Mouse (Mus musculus): Measurements from ENCODE around the gene Taar9. TPM values are rescaled to one million over a fixed set of nuclear protein-coding genes. Genes with fewer than 3 reads are reported as not detected.

Gene Taar9
- not detected for polyA plus RNA-seq (2014; fragmentation: Illumina TruSeq; extraction: RNeasy Lipid Tissue Mini Kit (QIAGEN cat#74804); ENCODE audit: low read depth, low replicate concordance)

DNA sequence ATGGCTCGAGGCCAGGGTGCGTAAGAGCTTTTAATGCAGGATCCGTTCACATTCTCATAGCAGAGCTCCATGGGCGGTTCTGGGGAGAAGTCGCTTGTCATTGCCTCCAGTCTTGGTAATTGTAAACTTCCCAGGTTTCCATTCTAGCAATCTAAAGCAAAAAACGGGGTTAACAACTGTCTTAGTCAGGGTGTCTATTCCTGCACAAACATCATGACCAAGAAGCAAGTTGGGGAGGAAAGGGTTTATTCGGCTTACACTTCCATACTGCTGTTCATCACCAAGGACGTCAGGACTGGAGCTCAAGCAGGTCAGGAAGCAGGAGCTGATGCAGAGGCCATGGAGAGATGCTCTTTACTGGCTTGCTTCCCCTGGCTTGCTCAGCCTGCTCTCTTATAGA is at the start of gene Taar9:
Taar9 (minus strand) TSS at position 101 of the 400 bp plus-strand sequence.

DNA sequence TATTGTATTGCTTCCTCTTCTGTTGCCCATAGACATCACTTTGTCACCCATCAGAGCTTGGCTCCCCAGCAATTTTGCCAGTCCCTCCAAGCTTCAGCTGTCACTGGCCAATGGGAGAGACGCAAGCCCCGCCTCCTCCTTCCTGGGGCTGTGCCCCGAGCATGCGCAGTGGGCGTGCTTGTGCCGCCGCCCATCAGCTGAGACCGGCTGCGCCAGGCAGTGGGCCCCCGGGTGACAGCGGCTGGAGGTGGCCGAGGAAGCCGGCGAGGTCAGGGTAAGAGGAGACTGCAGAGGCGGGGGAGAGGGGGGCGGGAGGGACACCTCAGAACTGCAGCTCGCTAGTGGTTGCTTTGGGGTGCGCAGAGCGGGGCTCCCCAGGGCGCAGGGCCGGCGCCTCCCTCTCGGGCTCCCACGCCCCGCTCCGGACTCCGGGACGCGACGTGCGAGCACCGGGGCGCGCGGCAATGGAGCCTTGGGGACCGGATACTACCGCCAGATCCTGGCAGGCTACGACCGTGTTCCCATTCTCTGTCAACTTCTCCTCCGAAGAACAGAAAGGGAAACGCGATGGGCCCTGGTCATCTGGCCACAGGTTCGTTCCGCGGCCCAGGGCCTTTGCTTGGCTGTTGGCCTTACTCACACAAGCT is 39.9 kb upstream of the Taar9 start, which contains the start of gene Stx7:
Stx7 (plus strand) TSS at position 168 of the 647 bp plus-strand sequence.

GRCm38 (mm10) chr10:24101812-24102211 is 7.5 kb downstream of the Taar9 start, which contains the start of gene Taar8c:
Gene Taar8c, minus strand, starts transcription at chr10:24101912.

DNA sequence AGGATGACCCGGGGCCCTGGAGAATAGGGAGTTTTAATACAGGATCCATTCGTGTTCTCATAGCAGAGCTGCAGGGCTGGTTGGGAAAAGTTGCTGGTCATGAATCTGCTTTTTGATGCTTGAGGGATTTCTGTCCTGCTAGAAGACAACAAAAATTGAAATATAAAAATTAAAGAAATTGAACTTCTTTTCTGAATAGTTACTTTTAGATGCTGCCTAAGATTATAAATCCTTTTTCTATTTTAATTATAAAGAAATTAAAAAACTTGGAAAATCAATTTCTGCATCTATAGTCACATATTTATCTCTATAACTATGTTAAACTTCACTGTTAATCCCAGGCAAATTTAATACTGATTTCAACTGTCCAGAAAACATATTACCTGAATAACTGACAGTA is 17.1 kb downstream of the Taar9 start, which contains the start of gene Taar8b:
Taar8b (minus strand) TSS at position 101 of the 400 bp plus-strand sequence.

DNA sequence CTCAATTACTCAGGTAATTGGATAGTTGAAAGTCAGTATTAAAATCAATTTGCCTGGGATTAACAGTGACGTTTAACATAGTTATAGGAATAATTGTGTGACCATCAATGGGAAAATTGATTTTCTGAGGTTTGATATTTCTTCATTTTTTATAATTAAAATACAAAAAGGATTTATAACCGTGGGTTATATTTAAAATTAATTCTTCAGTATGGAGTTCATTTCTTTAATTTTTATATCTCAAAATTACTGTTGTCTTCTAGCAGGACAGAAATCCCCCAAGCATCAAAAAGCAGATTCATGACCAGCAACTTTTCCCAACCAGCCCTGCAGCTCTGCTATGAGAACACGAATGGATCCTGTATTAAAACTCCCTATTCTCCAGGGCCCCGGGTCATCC is 33.1 kb downstream of the Taar9 start, which contains the start of gene Taar8a:
Taar8a (plus strand) TSS at position 301 of the 400 bp plus-strand sequence.

Other genes with a start within 250 kb of the Taar9 start
- gene Vnn1, start 214.8 kb downstream of the Taar9 start, polyA plus RNA-seq (2014; fragmentation: Illumina TruSeq; extraction: RNeasy Lipid Tissue Mini Kit (QIAGEN cat#74804); ENCODE audit: low read depth, low replicate concordance): 0.55 TPM
- not detected for gene Taar1, start 189.2 kb downstream of the Taar9 start, polyA plus RNA-seq (2014; fragmentation: Illumina TruSeq; extraction: RNeasy Lipid Tissue Mini Kit (QIAGEN cat#74804); ENCODE audit: low read depth, low replicate concordance)
- gene Taar2, start 171.0 kb downstream of the Taar9 start, polyA plus RNA-seq (2014; fragmentation: Illumina TruSeq; extraction: RNeasy Lipid Tissue Mini Kit (QIAGEN cat#74804); ENCODE audit: low read depth, low replicate concordance): not detected
- gene Taar3, start 160.0 kb downstream of the Taar9 start, polyA plus RNA-seq (2014; fragmentation: Illumina TruSeq; extraction: RNeasy Lipid Tissue Mini Kit (QIAGEN cat#74804); ENCODE audit: low read depth, low replicate concordance): not detected
- gene Taar4, start 149.0 kb downstream of the Taar9 start, polyA plus RNA-seq (2014; fragmentation: Illumina TruSeq; extraction: RNeasy Lipid Tissue Mini Kit (QIAGEN cat#74804); ENCODE audit: low read depth, low replicate concordance): not detected
- not detected for gene Taar5, start 138.8 kb downstream of the Taar9 start, polyA plus RNA-seq (2014; fragmentation: Illumina TruSeq; extraction: RNeasy Lipid Tissue Mini Kit (QIAGEN cat#74804); ENCODE audit: low read depth, low replicate concordance)
- gene Taar6, start 123.9 kb downstream of the Taar9 start, polyA plus RNA-seq (2014; fragmentation: Illumina TruSeq; extraction: RNeasy Lipid Tissue Mini Kit (QIAGEN cat#74804); ENCODE audit: low read depth, low replicate concordance): not detected
- gene Taar7a, start 116.1 kb downstream of the Taar9 start, polyA plus RNA-seq (2014; fragmentation: Illumina TruSeq; extraction: RNeasy Lipid Tissue Mini Kit (QIAGEN cat#74804); ENCODE audit: low read depth, low replicate concordance): not detected
- not detected for gene Taar7b, start 109.6 kb downstream of the Taar9 start, polyA plus RNA-seq (2014; fragmentation: Illumina TruSeq; extraction: RNeasy Lipid Tissue Mini Kit (QIAGEN cat#74804); ENCODE audit: low read depth, low replicate concordance)
- not detected for gene Taar7d, start 82.3 kb downstream of the Taar9 start, polyA plus RNA-seq (2014; fragmentation: Illumina TruSeq; extraction: RNeasy Lipid Tissue Mini Kit (QIAGEN cat#74804); ENCODE audit: low read depth, low replicate concordance)
- not detected for gene Taar7e, start 71.9 kb downstream of the Taar9 start, polyA plus RNA-seq (2014; fragmentation: Illumina TruSeq; extraction: RNeasy Lipid Tissue Mini Kit (QIAGEN cat#74804); ENCODE audit: low read depth, low replicate concordance)
- gene Taar7f, start 60.0 kb downstream of the Taar9 start, polyA plus RNA-seq (2014; fragmentation: Illumina TruSeq; extraction: RNeasy Lipid Tissue Mini Kit (QIAGEN cat#74804); ENCODE audit: low read depth, low replicate concordance): not detected
- not detected for gene Taar8a, start 33.0 kb downstream of the Taar9 start, polyA plus RNA-seq (2014; fragmentation: Illumina TruSeq; extraction: RNeasy Lipid Tissue Mini Kit (QIAGEN cat#74804); ENCODE audit: low read depth, low replicate concordance)
- not detected for gene Taar8b, start 17.2 kb downstream of the Taar9 start, polyA plus RNA-seq (2014; fragmentation: Illumina TruSeq; extraction: RNeasy Lipid Tissue Mini Kit (QIAGEN cat#74804); ENCODE audit: low read depth, low replicate concordance)
- not detected for gene Taar8c, start 7.6 kb downstream of the Taar9 start, polyA plus RNA-seq (2014; fragmentation: Illumina TruSeq; extraction: RNeasy Lipid Tissue Mini Kit (QIAGEN cat#74804); ENCODE audit: low read depth, low replicate concordance)
- gene Stx7, start 39.8 kb upstream of the Taar9 start, polyA plus RNA-seq (2014; fragmentation: Illumina TruSeq; extraction: RNeasy Lipid Tissue Mini Kit (QIAGEN cat#74804); ENCODE audit: low read depth, low replicate concordance): 47.7 TPM
- 0.60 TPM for gene Moxd1, start 114.0 kb upstream of the Taar9 start, polyA plus RNA-seq (2014; fragmentation: Illumina TruSeq; extraction: RNeasy Lipid Tissue Mini Kit (QIAGEN cat#74804); ENCODE audit: low read depth, low replicate concordance)